Mouse (Mus musculus) midbrain, postnatal 0 days (tissue): ENCODE results near the gene Plekhg4. TPM values are rescaled to one million over a fixed set of nuclear protein-coding genes. Genes with fewer than 3 reads are reported as not detected.

Experiments used
- ATAC-seq: fragments of 200-750 bp; cut with Nextera tagmentation; 2 replicates; pipeline ENCODE4 v1.8.0; 2017; ENCODE audit warnings: moderate number of reproducible peaks, mild to moderate bottlenecking, moderate TSS enrichment, moderate library complexity; ENCODE audit not compliant: low FRiP score
- DNase-seq: peaks from one replicate; pipeline ENCODE4 v3.0.0-alpha.2; 2015; ENCODE audit warnings: low spot score
- H3K27ac ChIP-seq: fragments of 300-500 bp; sonication (generic); 2 replicates; pipeline ENCODE4 v1.5.1; 2014; ENCODE audit warnings: low read depth, mild to moderate bottlenecking, low read length, mixed read lengths
- H3K27me3 ChIP-seq: fragments of 300-500 bp; sonication (generic); 2 replicates; pipeline ENCODE4 v1.6.1; 2014; ENCODE audit warnings: low read length, control low read depth, mixed read lengths; ENCODE audit not compliant: insufficient read depth
- H3K36me3 ChIP-seq: fragments of 300-500 bp; sonication (generic); 2 replicates; pipeline ENCODE4 v1.6.1; 2014; ENCODE audit warnings: low read length, control low read depth, mixed read lengths; ENCODE audit not compliant: insufficient read depth
- H3K4me1 ChIP-seq: fragments of 300-500 bp; sonication (generic); 2 replicates; pipeline ENCODE4 v1.6.1; 2014; ENCODE audit warnings: mild to moderate bottlenecking, control low read depth, antibody characterized with exemption, low read length, mixed read lengths; ENCODE audit not compliant: insufficient read depth
- H3K4me2 ChIP-seq: fragments of 300-500 bp; sonication (generic); 2 replicates; pipeline ENCODE4 v1.6.1; 2014; ENCODE audit warnings: low read depth, mild to moderate bottlenecking, low read length, mixed read lengths; ENCODE audit not compliant: poor library complexity, severe bottlenecking
- H3K4me3 ChIP-seq: fragments of 300-500 bp; sonication (generic); 2 replicates; pipeline ENCODE4 v1.5.1; 2014; ENCODE audit warnings: low read depth, mild to moderate bottlenecking, low read length, moderate library complexity
- H3K9ac ChIP-seq: fragments of 300-500 bp; sonication (generic); replicated peaks from 2 replicates; pipeline ENCODE4 v1.6.1; 2014; ENCODE audit warnings: mild to moderate bottlenecking, low read length, moderate library complexity, mixed read lengths; ENCODE audit not compliant: poor library complexity, severe bottlenecking
- H3K9me3 ChIP-seq: fragments of 300-500 bp; sonication (generic); 2 replicates; pipeline ENCODE4 v1.6.1; 2016; ENCODE audit warnings: low read length, control low read depth
- CTCF ChIP-seq: IDR thresholded peaks from 2 replicates; pipeline ENCODE4 v1.5.1; 2016; ENCODE audit warnings: antibody characterized with exemption, mild to moderate bottlenecking
- WGBS: fragments of 180-500 bp; shearing (Covaris S2); extraction: QIAGEN DNeasy Blood & Tissue Kit; methylation state at CpG from one replicate; pipeline ENCODE4 v1.1.7; 2014; 5-methylcytosine and 5-hydroxymethylcytosine counted together
- polyA plus RNA-seq: library from polyadenylated mRNA; unstranded; fragments of >200 nt; fragmentation: Nextera tagmentation; extraction: Ambion mirVana; gene quantifications from 2 replicates; pipeline ENCODE4 v1.2.1, GENCODE M21; 2015
- total RNA-seq: library from RNA; depleted of rRNA; stranded (reverse); fragments of >200 nt; gene quantifications from 2 replicates; pipeline ENCODE4 v1.2.3, GENCODE M21; 2014

Plekhg4 gene
- total and polyA plus RNA-seq, 2 experiments from 2014 or later = 2.5 to 6.3 TPM

GRCm38 (mm10) chr8:105355179-105356024, 17.7 kb upstream of the Plekhg4 start:
- DNase-seq (no peak), ATAC-seq (no peak)
- Histone ChIP-seq H3K27me3 (no peaks in the 10 kb centered on the region), H3K27ac (no peak overlapping the region), H3K9ac (0 out of 2 replicates have a peak overlapping the region, but pooled peaks have one; percentile 19), H3K4me1 (peaks cover 4% of the 10 kb centered on the region; the same call in 1 of the 2 replicates), H3K36me3 (peaks cover 33% of the 10 kb centered on the region), H3K9me3 (no peaks in the 10 kb centered on the region), H3K4me3 (no peak overlapping the region), H3K4me2 (no peak overlapping the region)
- WGBS = 50% methylated on average over 26 of the region's 26 CpGs
- no peak for TF ChIP-seq CTCF

- no peak overlapping the region for H3K4me2 ChIP-seq
- H3K27ac ChIP-seq = no peak overlapping the region
- H3K9me3 ChIP-seq = no peaks in the 10 kb centered on the region
- TF ChIP-seq CTCF = no peak
- no peaks in the 10 kb centered on the region for H3K27me3 ChIP-seq
- H3K4me3 ChIP-seq = no peak overlapping the region
- ATAC-seq (no peak), DNase-seq (no peak)
- peaks cover 33% of the 10 kb centered on the region for H3K36me3 ChIP-seq
- no peak overlapping the region for H3K9ac ChIP-seq
- H3K4me1 ChIP-seq = no peaks in the 10 kb centered on the region
- 88% methylated on average over 14 of the region's 14 CpGs for WGBS
Observed at GRCm38 (mm10) chr8:105356681-105357080, 16.4 kb upstream of the Plekhg4 start.

GRCm38 (mm10) chr8:105359208-105359607, 13.9 kb upstream of the Plekhg4 start:
- Histone ChIP-seq H3K4me2 (no peak overlapping the region), H3K27ac (no peak overlapping the region; the same call in 1 of the 2 replicates), H3K9me3 (no peaks in the 10 kb centered on the region), H3K27me3 (no peaks in the 10 kb centered on the region), H3K9ac (no peak overlapping the region), H3K4me3 (no peak overlapping the region), H3K4me1 (no peaks in the 10 kb centered on the region), H3K36me3 (peaks cover 44% of the 10 kb centered on the region)
- no peak for DNase-seq
- no peak; the same call in 1 of the 2 replicates for ATAC-seq
- no peak for TF ChIP-seq CTCF
- WGBS = 77% methylated on average over 15 of the region's 15 CpGs

GRCm38 (mm10) chr8:105359646-105360045, 13.4 kb upstream of the Plekhg4 start:
- DNase-seq (peak; percentile 79), ATAC-seq (no peak)
- H3K4me3 ChIP-seq = no peak overlapping the region
- no peak overlapping the region for H3K9ac ChIP-seq
- no peak overlapping the region; the same call in 1 of the 2 replicates for H3K27ac ChIP-seq
- peaks cover 48% of the 10 kb centered on the region for H3K36me3 ChIP-seq
- no peaks in the 10 kb centered on the region for H3K27me3 ChIP-seq
- H3K4me1 ChIP-seq = no peaks in the 10 kb centered on the region
- TF ChIP-seq CTCF = peak; percentile 73
- H3K9me3 ChIP-seq = no peaks in the 10 kb centered on the region
- WGBS = 46% methylated on average over 4 of the region's 4 CpGs
- H3K4me2 ChIP-seq = no peak overlapping the region

GRCm38 (mm10) chr8:105361751-105362702, 11.0 kb upstream of the Plekhg4 start:
- ATAC-seq (no peak), DNase-seq (no peak)
- Histone ChIP-seq H3K4me2 (no peak overlapping the region), H3K36me3 (peaks cover 42% of the 10 kb centered on the region), H3K4me3 (no peak overlapping the region), H3K27ac (no peak overlapping the region), H3K9ac (no peak overlapping the region), H3K9me3 (no peaks in the 10 kb centered on the region), H3K4me1 (no peaks in the 10 kb centered on the region), H3K27me3 (no peaks in the 10 kb centered on the region)
- TF ChIP-seq CTCF = no peak
- 70% methylated on average over 12 of the region's 12 CpGs for WGBS
